Mouse (Mus musculus): ENCODE results near the gene Saysd1. TPM values are rescaled to one million over a fixed set of nuclear protein-coding genes. Genes with fewer than 3 reads are reported as not detected.
A peak's percentile ranks its signal among the peaks of the same experiment; 100 is the strongest.

The Saysd1 gene
- polyA plus RNA-seq, 1 experiment from 2014 or later: 11.8 TPM

DNA sequence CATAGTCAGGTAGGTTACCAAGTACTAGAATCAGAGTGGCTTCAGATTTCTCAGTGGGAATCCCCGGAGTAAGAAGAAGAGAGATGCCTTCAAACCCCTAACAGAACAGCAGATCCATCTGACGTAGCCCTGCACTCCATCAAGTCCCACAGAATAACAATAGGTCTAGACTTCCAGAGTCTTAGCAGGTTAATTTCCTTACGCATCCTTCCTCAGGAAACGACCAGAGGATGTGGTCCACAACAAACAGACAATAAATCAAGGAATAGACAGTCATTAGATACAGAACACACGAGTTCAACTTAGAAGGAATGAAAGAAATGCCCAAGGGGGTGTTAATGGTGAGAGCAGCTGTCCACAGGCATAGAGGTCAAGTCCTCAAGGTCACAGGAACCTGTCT is 43.4 kb downstream of the Saysd1 start:
- ATAC-seq (ENCODE audit: insufficient read depth, low FRiP score, low read depth): no peak

DNA sequence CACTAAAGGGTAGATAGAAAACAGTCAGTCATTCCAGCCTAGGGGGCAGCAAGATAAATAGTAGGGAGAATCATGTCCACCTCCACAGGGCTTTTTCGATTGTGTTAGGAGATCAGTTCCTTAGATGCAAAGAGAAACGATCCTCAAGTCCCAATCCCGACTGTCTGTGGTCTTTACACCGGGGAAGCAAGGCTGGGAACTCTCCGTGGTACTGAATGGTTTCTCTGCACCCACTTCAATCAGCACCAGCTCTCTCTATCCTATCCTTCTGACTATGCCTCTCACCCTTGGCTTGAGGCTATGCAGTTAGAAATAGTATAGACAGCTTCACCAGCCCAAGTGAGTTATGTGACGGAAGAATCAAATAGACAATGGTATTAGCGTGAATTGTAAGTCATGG is 44.8 kb downstream of the Saysd1 start:
- no peak for ATAC-seq (ENCODE audit: insufficient read depth, low FRiP score, low read depth)
- Histone ChIP-seq H3K9ac (no peak overlapping the region), H3K9me3 (no peaks in the 10 kb centered on the region), H3K4me3 (replicated peaks) (no peak overlapping the region), H3K4me1 (no peaks in the 10 kb centered on the region), H3K36me3 (no peaks in the 10 kb centered on the region), H3K27ac (no peak overlapping the region), H3K4me2 (no peak overlapping the region), H3K27me3 (replicated peaks) (no peaks in the 10 kb centered on the region)
- 16% methylated on average over 7 of the region's 7 CpGs for WGBS

More for the DNA sequence above, 43.4 kb downstream of the Saysd1 start:
- no peak overlapping the region for H3K9ac ChIP-seq
- no peaks in the 10 kb centered on the region for H3K27me3 ChIP-seq (replicated peaks)
- no peaks in the 10 kb centered on the region for H3K9me3 ChIP-seq
- no peak overlapping the region for H3K27ac ChIP-seq
- H3K36me3 ChIP-seq: no peaks in the 10 kb centered on the region
- 43% methylated on average over 5 of the region's 5 CpGs for WGBS
- no peak overlapping the region for H3K4me3 ChIP-seq (replicated peaks)
- H3K4me1 ChIP-seq: no peaks in the 10 kb centered on the region
- no peak overlapping the region for H3K4me2 ChIP-seq

DNA sequence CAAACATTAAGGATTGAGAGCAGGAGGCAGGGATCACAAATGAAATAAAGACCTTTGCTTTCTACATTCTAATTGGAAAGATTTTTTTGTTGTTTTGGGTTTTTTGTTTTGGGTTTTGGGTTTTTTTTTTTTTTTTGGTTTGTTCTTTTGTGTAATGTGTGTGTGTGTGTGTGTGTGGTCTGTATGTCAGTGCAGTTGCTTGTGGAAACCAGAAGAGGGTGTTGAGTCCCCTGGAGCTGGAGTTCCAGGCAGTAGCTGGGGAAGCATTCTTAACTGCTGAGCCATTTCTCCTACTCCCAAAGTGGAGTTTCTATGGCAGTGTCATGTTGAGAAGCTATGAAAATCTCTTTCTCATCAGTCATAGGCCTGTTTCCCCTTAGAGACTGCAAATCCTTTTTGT is 54.0 kb downstream of the Saysd1 start:
- H3K9ac ChIP-seq: no peak overlapping the region

DNA sequence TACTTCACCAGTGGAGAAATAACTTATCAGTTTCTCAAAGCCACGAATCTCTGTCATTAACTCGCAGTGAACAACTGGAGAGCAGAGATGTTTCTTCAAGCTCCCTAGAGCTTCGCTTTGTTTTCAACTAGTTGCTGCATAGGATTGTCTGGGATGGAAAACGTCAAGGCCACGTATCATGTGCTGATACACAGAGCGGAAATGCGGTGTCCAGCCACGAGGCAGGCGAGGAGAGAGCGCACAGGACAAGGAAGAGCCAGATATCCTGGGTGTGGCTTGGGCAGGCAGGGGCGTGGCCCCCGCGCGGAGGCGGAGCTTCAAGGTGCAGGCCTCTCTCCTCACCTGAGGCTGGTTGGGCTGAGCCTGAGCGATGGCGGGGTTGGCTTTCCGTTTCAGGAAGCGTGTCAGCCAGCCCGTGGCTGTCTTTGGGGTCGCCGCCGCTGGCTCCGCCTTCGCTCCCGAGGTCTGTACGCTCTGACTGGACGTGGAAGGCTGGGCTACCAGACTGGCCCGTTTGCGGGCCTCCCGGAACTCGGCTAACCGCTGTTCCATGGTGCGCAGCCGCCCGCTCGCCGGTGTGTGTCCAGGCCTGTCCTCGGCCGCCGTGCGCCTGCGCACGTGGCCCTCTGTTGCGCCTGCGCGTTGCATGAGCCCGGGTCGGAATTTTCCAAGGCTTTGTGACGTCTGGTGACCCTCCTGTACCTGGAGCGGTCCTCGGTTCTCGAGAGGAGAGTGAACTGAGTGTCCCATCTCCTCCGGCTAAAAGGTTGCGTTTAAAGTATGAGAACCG is 55.6 kb downstream of the Saysd1 start:
- Histone ChIP-seq H3K4me3 (replicated peaks) (peak overlapping the region; percentile 57), H3K9ac (peak overlapping the region; percentile 59; the same call in 1 of the 2 replicates), H3K4me2 (peak overlapping the region; percentile 73), H3K36me3 (no peaks in the 10 kb centered on the region), H3K4me1 (peaks cover 2% of the 10 kb centered on the region), H3K27me3 (replicated peaks) (no peaks in the 10 kb centered on the region), H3K27ac (peak overlapping the region; percentile 97), H3K9me3 (no peaks in the 10 kb centered on the region)
- peak; percentile 98 for ATAC-seq (ENCODE audit: insufficient read depth, low FRiP score, low read depth)
- WGBS: 2% methylated on average over 56 of the region's 56 CpGs

More for the DNA sequence above, 54.0 kb downstream of the Saysd1 start:
- H3K9me3 ChIP-seq: no peaks in the 10 kb centered on the region
- H3K27me3 ChIP-seq (replicated peaks): no peaks in the 10 kb centered on the region
- no peak overlapping the region for H3K4me3 ChIP-seq (replicated peaks)
- no peak overlapping the region for H3K4me2 ChIP-seq
- no peaks in the 10 kb centered on the region for H3K36me3 ChIP-seq
- H3K4me1 ChIP-seq: peaks cover 2% of the 10 kb centered on the region
- no peak overlapping the region for H3K27ac ChIP-seq
- ATAC-seq (ENCODE audit: insufficient read depth, low FRiP score, low read depth): no peak

DNA sequence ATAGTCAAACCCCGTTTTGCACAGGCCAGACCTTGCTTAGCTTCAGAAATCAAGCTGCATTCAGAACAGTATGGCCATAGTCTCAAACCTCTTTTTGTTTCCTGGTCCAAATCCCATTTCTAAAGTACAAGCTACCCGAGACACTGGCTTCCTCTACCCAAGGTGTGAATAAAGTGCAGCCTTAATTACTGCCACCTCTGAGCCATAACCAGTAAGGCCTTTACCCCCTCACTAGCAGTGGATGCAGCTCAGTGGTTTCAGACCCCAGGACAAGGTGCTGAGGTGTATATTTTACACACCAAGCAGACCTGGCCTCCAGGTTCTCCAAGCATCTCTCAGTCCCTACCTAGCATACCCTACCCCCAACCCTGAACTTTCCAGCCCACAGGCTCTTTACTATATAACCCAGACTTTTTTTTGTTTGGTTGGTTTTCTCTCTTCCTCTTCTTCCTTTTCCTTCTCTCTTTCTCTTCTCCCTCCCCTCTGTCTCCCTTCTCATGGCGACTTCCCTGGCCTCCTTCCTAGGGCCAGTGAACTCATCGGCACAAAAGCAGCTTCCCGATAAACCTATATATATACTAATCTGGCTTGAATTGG is 56.3 kb downstream of the Saysd1 start:
- Histone ChIP-seq H3K4me1 (peaks cover 2% of the 10 kb centered on the region), H3K9me3 (no peaks in the 10 kb centered on the region), H3K27me3 (replicated peaks) (no peaks in the 10 kb centered on the region), H3K4me2 (peak overlapping the region; percentile 73), H3K9ac (no peak overlapping the region), H3K4me3 (replicated peaks) (peak overlapping the region; percentile 57), H3K27ac (peak overlapping the region; percentile 97), H3K36me3 (no peaks in the 10 kb centered on the region)
- WGBS: 62% methylated on average over 5 of the region's 5 CpGs
- ATAC-seq (ENCODE audit: insufficient read depth, low FRiP score, low read depth): no peak

DNA sequence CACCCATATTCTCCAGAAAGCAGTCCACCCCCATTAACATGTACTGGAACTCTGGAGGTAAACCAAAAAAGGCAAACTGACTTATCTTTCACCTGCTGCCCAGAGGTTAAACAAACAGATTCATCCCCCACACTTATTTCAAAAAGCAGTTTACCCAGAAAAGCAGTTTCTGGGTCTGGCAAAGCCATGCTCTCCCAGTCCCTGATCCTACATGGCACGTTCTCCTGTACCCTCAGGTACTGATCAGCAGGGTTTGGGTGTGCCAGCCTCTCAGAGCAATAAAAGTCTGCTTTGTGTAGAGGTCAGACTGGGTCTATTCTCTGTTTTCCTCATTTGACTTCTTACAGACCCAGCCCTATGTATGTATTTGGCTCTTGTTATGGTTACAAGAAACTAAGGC is 57.2 kb downstream of the Saysd1 start:
- no peak overlapping the region for H3K27ac ChIP-seq
- ATAC-seq (ENCODE audit: insufficient read depth, low FRiP score, low read depth): no peak

DNA sequence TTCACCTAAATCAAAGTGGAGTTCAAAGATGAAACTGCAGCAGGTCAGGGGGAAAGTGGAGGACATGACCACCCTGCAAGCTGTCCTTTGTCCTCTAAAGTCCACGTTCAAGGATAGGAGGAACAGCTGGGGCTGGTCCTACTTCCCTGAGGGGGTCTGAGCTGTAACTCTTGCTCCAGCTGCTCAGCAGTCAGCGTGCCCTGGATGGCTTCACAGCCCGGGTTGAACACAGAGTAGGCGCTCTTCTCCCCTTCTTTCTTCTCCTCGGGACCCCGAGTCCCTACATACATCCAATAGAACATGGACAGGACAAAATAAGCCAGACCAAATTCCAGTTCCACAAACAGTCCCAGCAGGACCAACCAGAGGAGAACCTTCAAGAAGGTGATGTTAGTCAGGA is 61.2 kb downstream of the Saysd1 start:
- WGBS: 75% methylated on average over 6 of the region's 6 CpGs
- no peaks in the 10 kb centered on the region for H3K9me3 ChIP-seq

More for the DNA sequence above, 57.2 kb downstream of the Saysd1 start:
- Histone ChIP-seq H3K9ac (no peak overlapping the region), H3K27me3 (replicated peaks) (no peaks in the 10 kb centered on the region), H3K4me3 (replicated peaks) (no peak overlapping the region), H3K4me1 (peaks cover 2% of the 10 kb centered on the region), H3K36me3 (no peaks in the 10 kb centered on the region), H3K4me2 (no peak overlapping the region), H3K9me3 (no peaks in the 10 kb centered on the region)
- 64% methylated on average over 1 of the region's 1 CpGs for WGBS

DNA sequence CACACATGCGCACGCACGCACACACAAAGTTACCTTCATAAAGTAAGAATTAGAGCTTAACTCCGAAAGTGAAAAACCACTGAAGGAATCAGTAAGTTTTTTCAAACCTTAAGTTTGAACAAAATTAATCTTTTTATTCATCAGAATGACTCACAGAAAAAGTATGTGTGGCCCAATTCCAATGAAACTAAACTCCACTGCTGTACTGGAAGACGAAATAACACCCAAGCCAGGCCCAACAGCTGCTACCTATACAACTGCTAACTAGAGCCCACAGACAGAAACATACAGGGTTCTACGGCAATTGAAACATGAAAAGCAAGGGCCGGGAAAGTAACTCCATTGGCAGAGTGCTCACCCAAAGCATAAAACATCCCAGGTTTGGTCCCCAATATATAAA is 62.8 kb downstream of the Saysd1 start:
- H3K27me3 ChIP-seq (replicated peaks): no peaks in the 10 kb centered on the region
- H3K4me3 ChIP-seq (replicated peaks): no peak overlapping the region
- no peak overlapping the region for H3K9ac ChIP-seq
- WGBS: 78% methylated on average over 7 of the region's 7 CpGs
- H3K9me3 ChIP-seq: no peaks in the 10 kb centered on the region
- H3K4me2 ChIP-seq: no peak overlapping the region
- no peaks in the 10 kb centered on the region for H3K4me1 ChIP-seq
- H3K27ac ChIP-seq: no peak overlapping the region
- no peak for ATAC-seq (ENCODE audit: insufficient read depth, low FRiP score, low read depth)
- no peaks in the 10 kb centered on the region for H3K36me3 ChIP-seq

More for the DNA sequence above, 61.2 kb downstream of the Saysd1 start:
- Histone ChIP-seq H3K9ac (no peak overlapping the region), H3K4me3 (replicated peaks) (no peak overlapping the region), H3K27ac (no peak overlapping the region), H3K4me2 (no peak overlapping the region), H3K4me1 (peaks cover under 1% of the 10 kb centered on the region), H3K27me3 (replicated peaks) (no peaks in the 10 kb centered on the region), H3K36me3 (no peaks in the 10 kb centered on the region)
- no peak for ATAC-seq (ENCODE audit: insufficient read depth, low FRiP score, low read depth)

DNA sequence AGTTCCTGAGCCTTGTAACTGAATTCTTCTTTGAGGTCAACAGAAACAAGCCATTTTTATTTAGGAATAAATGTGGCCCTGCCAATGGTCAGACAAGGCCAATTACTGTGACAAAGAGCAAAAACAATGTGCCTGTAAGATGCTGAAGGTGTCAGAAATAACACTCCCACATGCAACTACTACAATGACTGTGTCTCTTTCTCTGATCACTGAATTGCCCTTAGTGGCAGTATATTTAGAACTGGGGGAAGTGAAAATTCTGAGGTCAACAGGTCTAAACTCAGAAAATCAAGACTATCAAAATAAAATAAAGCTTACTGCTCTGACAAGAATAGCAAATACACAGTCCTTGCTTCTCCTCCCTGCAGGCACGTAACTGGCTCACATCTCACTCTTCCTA is 63.6 kb downstream of the Saysd1 start:
- Histone ChIP-seq H3K4me1 (no peaks in the 10 kb centered on the region), H3K4me2 (no peak overlapping the region), H3K36me3 (no peaks in the 10 kb centered on the region), H3K27me3 (replicated peaks) (no peaks in the 10 kb centered on the region), H3K27ac (no peak overlapping the region), H3K4me3 (replicated peaks) (no peak overlapping the region), H3K9me3 (no peaks in the 10 kb centered on the region), H3K9ac (no peak overlapping the region)
- WGBS: 78% methylated on average over 1 of the region's 1 CpGs
- ATAC-seq (ENCODE audit: insufficient read depth, low FRiP score, low read depth): no peak

DNA sequence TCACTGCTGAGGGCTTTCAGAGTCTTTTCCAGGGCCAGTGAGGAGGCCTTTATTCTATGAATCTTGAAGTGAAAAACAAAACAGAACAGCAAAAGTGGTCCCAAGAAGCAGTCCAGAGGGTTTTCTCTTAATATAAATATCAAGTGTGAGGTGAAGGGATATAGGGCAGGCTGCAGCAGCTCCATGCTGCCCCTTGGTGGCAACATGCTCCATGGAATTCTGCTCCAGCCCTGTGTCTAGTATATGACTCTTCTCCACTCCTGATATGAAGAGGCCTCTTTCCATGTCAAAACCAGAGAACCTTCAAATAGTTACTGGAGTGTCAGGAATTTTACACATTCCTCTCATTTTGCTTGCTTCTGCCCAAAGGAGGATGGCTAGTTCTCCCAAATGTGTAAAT is 67.7 kb downstream of the Saysd1 start:
- Histone ChIP-seq H3K9ac (no peak overlapping the region), H3K27ac (no peak overlapping the region), H3K9me3 (no peaks in the 10 kb centered on the region), H3K4me2 (no peak overlapping the region), H3K36me3 (no peaks in the 10 kb centered on the region), H3K4me3 (replicated peaks) (no peak overlapping the region), H3K4me1 (no peaks in the 10 kb centered on the region), H3K27me3 (replicated peaks) (no peaks in the 10 kb centered on the region)
- no peak for ATAC-seq (ENCODE audit: insufficient read depth, low FRiP score, low read depth)

DNA sequence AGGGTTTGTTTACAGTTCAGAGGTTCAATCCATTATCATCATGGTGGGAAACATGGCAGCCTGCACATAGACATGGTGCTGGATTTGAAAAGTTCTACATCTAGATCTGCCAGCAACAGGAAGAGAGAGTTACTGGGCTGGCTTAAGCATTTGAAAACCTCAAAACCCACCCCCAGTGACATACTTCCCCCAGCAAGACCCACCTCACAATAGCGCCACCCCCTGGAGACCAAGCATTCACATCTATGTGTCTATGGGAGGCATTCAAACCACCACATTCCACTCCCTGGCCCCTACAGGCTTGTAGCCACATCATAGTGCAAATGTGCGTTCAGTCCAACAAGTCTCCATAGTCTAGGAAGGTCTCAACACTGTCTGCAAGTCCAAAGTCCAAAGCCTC is 70.0 kb downstream of the Saysd1 start:
- H3K4me3 ChIP-seq (replicated peaks): no peak overlapping the region
- no peaks in the 10 kb centered on the region for H3K27me3 ChIP-seq (replicated peaks)
- H3K9me3 ChIP-seq: no peaks in the 10 kb centered on the region
- H3K27ac ChIP-seq: no peak overlapping the region
- no peaks in the 10 kb centered on the region for H3K36me3 ChIP-seq
- H3K4me2 ChIP-seq: no peak overlapping the region
- ATAC-seq (ENCODE audit: insufficient read depth, low FRiP score, low read depth): no peak
- H3K4me1 ChIP-seq: no peaks in the 10 kb centered on the region
- whole genome bisulfite sequencing: 85% methylated on average over 2 of the region's 2 CpGs
- H3K9ac ChIP-seq: no peak overlapping the region

DNA sequence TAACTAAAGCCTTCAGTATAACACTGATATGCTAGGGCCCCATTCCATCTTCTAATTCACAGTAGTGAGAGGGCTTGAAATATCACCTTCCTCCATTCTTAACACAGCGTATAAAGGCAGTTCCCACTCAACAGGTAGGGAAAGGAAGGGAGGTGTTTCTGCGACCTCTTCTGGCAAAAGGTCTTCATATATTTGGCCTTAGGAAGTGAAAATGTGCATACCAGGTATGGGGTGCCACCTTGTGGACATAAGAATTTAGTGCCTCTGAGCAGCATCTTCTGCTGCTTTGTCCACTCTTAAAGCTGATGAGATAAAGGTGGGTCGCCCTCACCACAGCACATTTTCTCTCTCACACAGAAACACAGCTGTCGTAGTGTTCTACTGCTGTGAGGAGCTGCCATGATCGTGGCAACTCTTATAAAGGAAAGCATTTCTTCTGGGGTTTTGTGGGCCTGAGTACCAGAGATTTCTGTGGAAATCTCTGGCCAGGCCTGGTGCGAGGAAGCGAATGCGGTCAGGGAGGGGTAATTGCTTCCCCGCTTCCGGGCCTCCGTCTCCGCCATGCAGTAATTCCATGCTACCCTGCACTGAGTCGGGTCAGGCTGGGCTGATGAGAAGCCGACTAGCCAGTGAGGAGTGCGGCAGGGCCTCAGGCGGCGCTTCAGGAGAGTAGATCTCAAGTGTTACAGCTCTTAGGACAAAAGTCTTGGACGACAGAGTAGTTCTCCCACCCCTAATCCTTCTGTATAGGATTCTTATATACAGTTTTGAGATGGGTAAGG is 70.8 kb downstream of the Saysd1 start:
- Histone ChIP-seq H3K9ac (no peak overlapping the region), H3K27ac (no peak overlapping the region), H3K36me3 (no peaks in the 10 kb centered on the region), H3K4me3 (replicated peaks) (no peak overlapping the region), H3K4me1 (no peaks in the 10 kb centered on the region), H3K9me3 (no peaks in the 10 kb centered on the region), H3K27me3 (replicated peaks) (no peaks in the 10 kb centered on the region), H3K4me2 (no peak overlapping the region)
- ATAC-seq (ENCODE audit: insufficient read depth, low FRiP score, low read depth): peak; percentile 39; the same call in 1 of the 2 replicates
- 38% methylated on average over 18 of the region's 18 CpGs for WGBS
